23 mouse cellular contexts compared by ENCODE assay signal in genomic region chr5:149485447-149485846, GRCm38 (mm10). TPM values are rescaled to one million over a fixed set of nuclear protein-coding genes. Genes with fewer than 3 reads are reported as not detected.
"Had no signal": no experiment of that assay in that cellular context is flagged by ENCODE, and none has a peak within 500 bp of the region (broad histone marks: within the 10 kb centered on the region; RNA-seq: fewer than 3 reads in every experiment).

No protein-coding gene starts in this region.

- H3K4me3 ChIP-seq: midbrain, embryonic 10.5 days; midbrain, embryonic 12.5 days; myocyte; neural tube, embryonic 13.5 days; neural tube, embryonic 15.5 days; stomach, embryonic 15.5 days had no signal

- H3K27me3 ChIP-seq: neural tube, embryonic 13.5 days; neural tube, embryonic 15.5 days; stomach, embryonic 15.5 days had no signal

- H3K9me3 ChIP-seq: midbrain, embryonic 10.5 days; midbrain, embryonic 12.5 days; neural tube, embryonic 13.5 days; neural tube, embryonic 15.5 days; stomach, embryonic 15.5 days had no signal

- H3K4me2 ChIP-seq: lung, embryonic 14.5 days; midbrain, embryonic 12.5 days; neural tube, embryonic 13.5 days; neural tube, embryonic 15.5 days; stomach, embryonic 15.5 days had no signal

- H3K27ac ChIP-seq: liver, embryonic 14.5 days; midbrain, embryonic 10.5 days; midbrain, embryonic 12.5 days; neural tube, embryonic 13.5 days; neural tube, embryonic 15.5 days; stomach, embryonic 15.5 days; stomach, postnatal 0 days had no signal

- H3K9ac ChIP-seq: liver, embryonic 14.5 days; lung, embryonic 14.5 days; midbrain, embryonic 12.5 days; neural tube, embryonic 13.5 days; neural tube, embryonic 15.5 days; stomach, embryonic 15.5 days had no signal

- ATAC-seq: midbrain, embryonic 16.5 days had no signal

- DNase-seq: lung, adult 18-20 months; lung, embryonic 14.5 days; lung, postnatal 10 days; lung, postnatal 4 days; retina, postnatal 1 day; right cerebral cortex, adult 18-20 months; right cerebral cortex, postnatal 14 days; thymus, adult 2 months; thymus, postnatal 25 days; thymus, postnatal 4 days had no signal

- H3K36me3 ChIP-seq: midbrain, embryonic 10.5 days; midbrain, embryonic 12.5 days; neural tube, embryonic 13.5 days; neural tube, embryonic 15.5 days; stomach, embryonic 15.5 days had no signal

RNA-seq across cellular contexts. Expression of gene Wdr95, which starts 43.0 kb away (rescaled TPM):
- total RNA-seq: megakaryocyte-erythroid progenitor cell, adult 5-6 weeks had no signal
- polyA plus RNA-seq: liver, embryonic 14.5 days; liver, embryonic 16.5 days; lung, embryonic 14.5 days; midbrain, embryonic 10.5 days; neural tube, embryonic 11.5 days; stomach, postnatal 0 days had no signal

RNA-seq across cellular contexts. Expression of gene Tex26, which starts 46.0 kb away (rescaled TPM):
- total RNA-seq: megakaryocyte-erythroid progenitor cell, adult 5-6 weeks had no signal
- polyA plus RNA-seq: liver, embryonic 16.5 days; spleen, adult 2 months had no signal
